Mouse (Mus musculus): Measurements from ENCODE around the gene Rb1.

Gene Rb1

GRCm38 (mm10) chr14:73325456-73326381 lies at the start of gene Rb1:
Gene Rb1, minus strand, starts transcription at chr14:73325822.
- DNase-seq: peak; percentile 86

GRCm38 (mm10) chr14:73374315-73374890 lies 48.8 kb upstream of the Rb1 start:
- no peak for DNase-seq

GRCm38 (mm10) chr14:73373606-73374005 lies 48.0 kb upstream of the Rb1 start:
- DNase-seq: no peak

GRCm38 (mm10) chr14:73372990-73373389 lies 47.4 kb upstream of the Rb1 start:
- no peak for DNase-seq

DNA sequence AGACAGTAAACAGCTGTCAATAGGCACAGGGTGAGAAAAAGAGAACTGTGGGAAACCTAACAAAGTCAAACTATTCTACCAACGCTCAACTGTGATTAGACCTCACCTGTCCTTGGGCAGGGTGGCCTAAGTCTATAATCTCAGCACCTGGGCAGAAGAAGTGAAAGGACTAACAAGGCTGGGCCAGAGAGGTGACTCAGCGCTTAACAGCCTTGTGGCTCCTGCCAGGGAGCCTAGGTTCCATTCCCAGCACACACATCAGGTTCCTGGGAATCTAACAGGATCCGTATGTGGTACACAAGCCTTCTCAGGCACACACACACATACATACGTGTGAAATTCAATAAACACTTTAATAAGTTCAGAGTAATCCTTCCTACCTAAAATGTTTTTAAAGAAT lies 46.0 kb upstream of the Rb1 start:
- no peak for DNase-seq

GRCm38 (mm10) chr14:73370695-73371372 lies 45.2 kb upstream of the Rb1 start:
- no peak for DNase-seq

GRCm38 (mm10) chr14:73370078-73370670 lies 44.6 kb upstream of the Rb1 start:
- DNase-seq: no peak

- no peak for DNase-seq
Observed at GRCm38 (mm10) chr14:73369634-73370033, 44.0 kb upstream of the Rb1 start.

GRCm38 (mm10) chr14:73368966-73369365 lies 43.3 kb upstream of the Rb1 start:
- no peak for DNase-seq

GRCm38 (mm10) chr14:73368221-73368620 lies 42.6 kb upstream of the Rb1 start:
- no peak for DNase-seq

GRCm38 (mm10) chr14:73366278-73366677 lies 40.7 kb upstream of the Rb1 start:
- DNase-seq: peak; percentile 49

DNA sequence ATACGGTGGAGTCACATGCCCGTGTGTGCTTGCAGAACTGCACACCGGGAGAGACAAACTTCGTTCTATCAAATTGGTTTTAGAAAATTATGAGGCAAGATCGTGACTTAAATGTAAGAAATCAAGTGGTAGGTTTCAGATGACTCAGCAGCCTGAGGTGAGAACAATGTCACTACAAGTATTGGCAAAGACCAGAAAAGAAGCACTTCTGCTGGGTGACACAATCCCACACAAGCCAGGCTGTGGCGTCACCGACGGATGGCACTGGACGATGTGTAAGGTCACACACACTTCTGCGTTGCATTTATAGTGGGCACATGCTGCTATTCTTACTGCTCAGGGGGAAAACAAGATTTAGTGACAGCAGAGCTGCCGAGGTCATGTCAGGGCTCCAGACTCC lies 38.2 kb upstream of the Rb1 start:
- DNase-seq: no peak

GRCm38 (mm10) chr14:73354700-73355099 lies 29.1 kb upstream of the Rb1 start:
- no peak for DNase-seq

DNA sequence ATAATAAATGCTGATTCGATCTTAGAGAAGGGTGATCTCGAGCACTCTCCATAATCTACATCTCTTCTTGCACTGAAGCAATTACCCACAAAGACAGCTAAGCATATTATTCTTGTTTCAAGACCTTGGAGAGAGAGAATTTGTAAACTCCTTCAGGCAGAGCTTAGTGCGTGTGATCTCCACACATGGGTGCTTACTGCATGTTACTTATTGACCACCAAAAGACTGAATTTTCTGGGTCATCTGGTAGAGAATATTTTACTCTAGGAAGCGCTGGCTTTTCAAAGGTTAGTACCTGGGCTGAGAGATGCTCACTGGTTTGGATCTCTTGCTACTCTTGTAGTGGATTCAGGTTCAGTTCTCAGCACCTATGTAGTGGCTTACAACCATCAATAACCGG lies 25.5 kb upstream of the Rb1 start:
- DNase-seq: no peak

DNA sequence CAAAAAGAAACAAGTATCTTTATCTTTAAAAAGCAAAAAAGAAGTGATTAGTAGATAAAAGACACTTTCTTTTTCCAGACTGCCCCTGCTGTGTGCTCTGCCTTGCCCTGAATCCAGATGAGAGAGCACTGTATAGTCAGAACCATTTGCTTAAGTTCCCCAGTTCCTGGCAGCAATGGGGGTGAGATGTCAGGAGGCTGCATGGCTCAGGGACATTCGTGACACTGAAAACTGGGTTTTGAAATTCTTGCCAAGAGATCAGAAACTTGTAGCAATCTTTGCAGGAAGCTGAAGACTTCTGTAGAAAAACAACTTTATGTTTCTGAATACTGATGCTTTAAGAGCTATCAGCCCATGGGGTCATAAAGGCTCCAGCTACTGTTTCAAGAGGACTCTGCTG lies 24.4 kb upstream of the Rb1 start:
- DNase-seq: no peak

DNA sequence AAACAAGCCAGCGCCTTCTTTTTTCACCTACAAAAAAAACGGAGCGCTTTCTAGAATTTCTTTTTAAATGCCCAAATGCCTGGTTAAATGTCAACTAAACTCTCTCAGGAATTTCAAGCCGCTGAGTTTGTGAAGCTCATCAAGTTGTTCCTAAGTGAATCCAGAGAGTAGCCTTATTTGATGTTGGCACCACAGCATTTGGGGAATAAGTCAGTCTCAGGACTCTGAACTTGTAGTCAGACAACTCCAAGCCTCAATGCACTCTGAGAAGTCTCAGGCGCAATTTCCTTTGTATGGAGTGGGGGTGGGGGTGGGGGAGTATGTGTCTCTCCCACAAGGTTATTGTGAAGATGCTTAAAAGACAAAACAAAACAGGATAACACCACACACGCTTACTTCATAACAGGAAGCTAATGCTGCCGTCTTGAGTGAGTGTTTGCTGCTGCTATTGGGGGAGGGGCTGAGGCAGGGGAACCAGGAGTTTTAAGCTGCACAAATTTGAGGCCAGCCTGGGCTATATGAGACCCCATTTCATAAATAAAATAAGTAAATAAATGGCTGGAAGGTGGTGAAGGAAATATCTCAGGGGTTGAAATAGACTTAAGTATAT lies 23.5 kb upstream of the Rb1 start:
- no peak for DNase-seq

DNA sequence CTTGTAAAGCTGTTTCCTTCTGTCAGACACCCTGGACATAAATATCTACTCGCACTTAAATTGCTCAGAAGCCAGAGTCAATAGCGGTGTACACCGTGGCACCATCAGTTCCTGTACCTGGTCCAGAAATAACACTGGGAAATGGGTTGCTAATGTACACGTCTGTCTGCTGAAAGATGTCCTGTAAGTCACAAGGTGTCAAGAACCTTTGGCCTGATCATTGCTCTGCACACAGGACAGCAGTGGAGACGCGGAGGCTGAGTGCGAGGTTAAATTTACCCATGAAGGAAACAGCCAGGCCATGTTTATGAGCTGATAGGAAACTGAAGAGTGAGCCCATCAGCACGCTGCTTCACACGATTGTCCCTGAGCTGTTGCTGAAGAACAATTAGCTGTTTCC lies 21.7 kb upstream of the Rb1 start:
- DNase-seq: no peak

GRCm38 (mm10) chr14:73345614-73346013 lies 20.0 kb upstream of the Rb1 start:
- DNase-seq: no peak

DNA sequence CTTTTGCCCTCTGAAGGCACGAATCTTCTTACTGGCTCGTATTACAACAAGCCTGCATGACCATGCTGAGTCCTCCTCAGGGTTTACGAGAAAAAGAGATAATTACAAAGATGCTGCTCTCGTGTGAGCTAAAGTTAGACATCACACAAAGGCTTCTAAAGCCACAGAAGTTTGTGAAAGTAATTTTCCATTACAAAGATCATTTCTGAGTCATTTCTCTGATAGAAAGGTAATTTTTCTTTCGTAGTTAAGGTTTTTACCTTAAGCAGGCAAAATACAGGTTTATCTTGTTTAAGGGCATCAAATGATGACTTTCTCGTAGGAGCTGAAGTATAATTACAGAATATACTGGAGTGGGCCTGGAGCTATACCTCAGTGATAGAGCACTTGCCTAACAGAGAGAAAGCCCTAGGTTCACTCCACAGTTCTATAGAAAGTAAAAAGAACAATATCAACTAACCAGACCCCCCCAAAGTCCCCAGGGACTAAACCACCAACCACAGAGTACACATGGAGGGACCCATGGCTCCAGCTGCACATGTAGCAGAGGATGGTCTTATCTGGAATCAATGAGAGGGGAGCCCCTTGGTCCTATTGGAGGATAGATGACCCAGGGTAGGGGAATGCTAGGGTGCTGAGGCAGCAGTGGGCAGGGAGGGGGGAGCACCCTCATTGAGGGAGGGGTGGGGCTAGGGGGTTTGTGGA lies 14.6 kb upstream of the Rb1 start:
- DNase-seq: no peak

- DNase-seq: no peak
Observed at GRCm38 (mm10) chr14:73339615-73340014, 14.0 kb upstream of the Rb1 start.

GRCm38 (mm10) chr14:73336316-73337080 lies 10.9 kb upstream of the Rb1 start:
- no peak for DNase-seq

Measured in right cerebral cortex, adult 18-20 months (tissue).